Mouse (Mus musculus) MEL (cell line): ENCODE data around the gene St6galnac4.

ENCODE experiments used
- CTCF ChIP-seq, 3 experiments: IDR thresholded peaks in 2 of 3; conservative IDR thresholded peaks in 1 of 3; 2 replicates each; pipeline ENCODE4 v1.5.1; 2011 to 2012; ENCODE audit warnings: low read length in 3 of 3, low read depth in 2 of 3, mild to moderate bottlenecking in 2 of 3, improper control_type of control experiment in 1 of 3, inconsistent platforms in 1 of 3, mixed read lengths in 1 of 3, moderate library complexity in 1 of 3; ENCODE audit not compliant: control insufficient read depth in 1 of 3, insufficient read depth in 1 of 3, poor library complexity in 1 of 3, severe bottlenecking in 1 of 3
- E2F4 ChIP-seq: IDR thresholded peaks from 2 replicates; pipeline ENCODE4 v1.6.1; 2011; ENCODE audit warnings: low read depth, low read length, improper control_type of control experiment, borderline replicate concordance

DNA sequence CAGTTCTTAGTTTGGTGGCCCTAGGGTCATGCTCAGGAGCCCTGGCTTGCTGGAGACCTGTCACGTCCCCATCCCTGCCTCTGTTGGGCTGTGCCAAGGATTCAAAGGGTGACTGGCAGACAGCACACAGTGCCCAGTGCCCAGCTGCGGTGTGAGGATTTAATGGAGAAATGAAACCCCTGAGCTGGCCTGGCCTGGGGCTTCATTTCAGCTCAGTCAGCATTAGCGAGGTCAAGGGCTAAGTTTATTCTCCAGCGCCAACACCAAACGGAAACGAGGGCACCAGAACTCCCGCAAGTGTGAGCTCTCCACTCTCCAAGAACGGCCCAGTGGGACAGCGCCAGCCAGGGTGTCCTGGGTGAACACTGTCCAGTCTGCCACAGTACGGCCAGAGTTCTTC lies 3.3 kb downstream of the St6galnac4 start:
- TF ChIP-seq CTCF (IDR thresholded peaks at IDR 0.05 in 2 of 3, conservative IDR thresholded peaks at IDR 0.05 in 1 of 3; ENCODE audit: control insufficient read depth in 1 of 3, insufficient read depth in 1 of 3, low read depth in 2 of 3, low read length in 3 of 3, poor library complexity in 1 of 3, severe bottlenecking in 1 of 3) (no peak), E2F4 (no peak)
